Mouse (Mus musculus): Measurements from ENCODE around the gene Trim45. TPM values are rescaled to one million over a fixed set of nuclear protein-coding genes. Genes with fewer than 3 reads are reported as not detected.

Trim45 gene
- 10 to 100 TPM in 1 of 2 experiments, 1 to 10 TPM in 1; 3.9 to 12.0 TPM for polyA plus RNA-seq (2012; fragmentation: generic; extraction: Trizol)

DNA sequence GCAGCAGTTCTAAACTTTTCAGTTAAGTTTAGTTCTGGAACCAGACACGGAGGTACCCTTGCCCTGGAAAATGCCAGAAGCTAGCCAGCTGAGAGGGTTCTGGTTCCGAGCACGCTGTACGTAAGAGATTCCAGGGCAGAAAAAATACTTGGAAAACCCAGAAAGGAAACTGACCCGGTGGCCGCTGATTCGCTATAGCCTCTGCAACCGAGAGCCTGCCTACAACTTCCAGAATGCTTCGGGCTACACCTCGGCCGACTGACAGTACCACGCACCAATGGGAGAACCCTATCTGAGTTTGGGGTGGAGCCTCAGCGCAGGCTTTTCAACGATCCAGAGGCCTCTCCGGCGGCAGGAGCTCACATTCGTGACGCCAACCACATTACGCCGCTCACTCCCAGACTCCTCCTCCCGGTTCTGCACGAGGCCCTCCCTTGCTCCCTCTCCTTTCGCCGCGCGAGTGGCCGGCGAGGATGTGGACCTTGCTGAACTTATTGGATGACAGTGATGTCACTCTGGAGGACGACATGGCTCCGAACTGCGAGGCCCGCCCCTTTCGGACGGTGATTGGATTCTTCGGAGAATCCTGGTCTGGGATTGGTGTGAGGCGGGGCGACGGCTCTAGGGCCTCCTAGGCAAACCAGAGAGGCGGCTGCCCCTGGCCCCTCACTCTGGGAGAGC is at the start of gene Trim45:
Gene Trim45 (plus strand): TSS at position 378 of the 681 bp plus-strand sequence.

DNA sequence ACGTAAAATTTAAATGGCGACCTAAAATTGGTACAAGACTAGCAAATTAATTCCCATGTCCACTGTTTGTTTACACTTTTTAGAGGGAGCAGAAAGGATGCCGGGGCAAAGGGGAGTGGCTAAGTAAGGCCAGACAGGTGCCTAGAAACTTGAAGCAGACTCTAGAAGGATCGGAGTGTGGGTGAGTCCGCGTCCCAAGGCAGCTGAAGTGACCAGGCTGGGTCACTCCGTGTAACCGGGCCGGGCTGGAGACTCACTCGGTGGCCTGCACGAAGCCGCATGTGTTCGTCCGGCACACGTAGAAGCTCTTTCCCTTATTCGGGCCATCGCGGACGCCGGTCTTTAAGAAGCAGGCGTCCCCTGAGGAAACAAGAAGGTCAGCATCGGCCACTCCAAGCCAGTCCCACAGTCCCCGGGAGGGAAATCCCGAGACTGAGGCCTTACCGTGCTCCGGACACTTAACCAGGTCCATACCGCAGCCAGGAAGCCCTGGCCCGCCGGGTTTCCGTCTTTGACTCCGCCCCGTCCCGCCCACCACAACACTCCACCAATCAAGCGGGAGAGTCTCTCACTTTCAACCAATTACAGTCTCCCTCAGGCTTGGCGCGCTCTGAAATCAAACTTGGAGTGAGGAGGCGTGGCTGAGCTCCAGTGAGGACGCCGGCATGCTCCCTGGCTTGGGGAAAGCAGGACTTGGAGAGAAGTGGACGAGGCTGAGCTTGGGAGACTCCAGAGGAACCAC is 47.3 kb downstream of the Trim45 start, which contains the start of gene Ttf2:
Gene Ttf2 (minus strand): TSS at position 488 of the 742 bp plus-strand sequence.

Other genes with a start within 250 kb of the Trim45 start
- 1 to 10 TPM; 3.5 to 8.4 TPM for gene Man1a2, start 236.7 kb upstream of the Trim45 start, polyA plus RNA-seq (2012; fragmentation: generic; extraction: Trizol)
- under 1 TPM; 0.14 to 0.63 TPM for gene Vtcn1, start 96.7 kb upstream of the Trim45 start, polyA plus RNA-seq (2012; fragmentation: generic; extraction: Trizol)
- gene Ttf2, start 47.5 kb downstream of the Trim45 start, polyA plus RNA-seq (2012; fragmentation: generic; extraction: Trizol) = 1 to 10 TPM; 2.2 to 5.1 TPM
- under 1 TPM in 1 of 2 experiments, not detected in 1; 0.02 TPM for gene Cd101, start 107.4 kb downstream of the Trim45 start, polyA plus RNA-seq (2012; fragmentation: generic; extraction: Trizol)
- gene Ptgfrn, start 188.1 kb downstream of the Trim45 start, polyA plus RNA-seq (2012; fragmentation: generic; extraction: Trizol) = 10 to 100 TPM in 1 of 2 experiments, 1 to 10 TPM in 1; 3.4 to 44.6 TPM